10 mouse cellular contexts compared by ENCODE assay signal in the genomic region with DNA sequence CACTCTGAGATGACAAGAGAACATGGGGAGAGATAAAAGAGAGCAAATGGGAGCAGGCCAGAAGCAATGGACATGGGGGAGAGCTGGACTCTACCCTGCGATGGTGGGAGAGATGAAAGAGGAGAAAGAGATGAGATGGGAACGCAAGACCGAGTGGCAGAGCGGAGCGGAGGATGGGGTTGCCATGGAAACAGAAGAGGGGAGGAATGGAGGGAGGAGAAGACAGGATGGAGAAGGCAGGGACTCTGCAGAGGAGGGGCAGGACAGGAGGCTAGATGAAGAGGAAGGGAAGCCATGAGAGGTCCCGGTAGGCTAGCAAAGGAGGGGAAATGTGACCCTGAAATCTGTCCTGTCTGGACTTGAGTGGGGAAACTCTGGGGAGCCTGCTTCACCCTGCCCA. TPM values are rescaled to one million over a fixed set of nuclear protein-coding genes. Genes with fewer than 3 reads are reported as not detected.
DNase-seq lines count a peak whose midpoint lies in the region; ATAC-seq lines count a peak whose summit lies in the region.
"Had no signal": no experiment of that assay in that cellular context is flagged by ENCODE, and none has a peak within 500 bp of the region (broad histone marks: within the 10 kb centered on the region; RNA-seq: fewer than 3 reads in every experiment).

No protein-coding gene starts in this region.

- no peak overlapping the region for H3K4me3 ChIP-seq in hindbrain, embryonic 13.5 days
- no peak overlapping the region for H3K4me3 ChIP-seq in midbrain, embryonic 13.5 days (replicated peaks)

- H3K27me3 ChIP-seq in hindbrain, embryonic 13.5 days = no peaks in the 10 kb centered on the region
- H3K27me3 ChIP-seq in midbrain, embryonic 13.5 days = no peaks in the 10 kb centered on the region

- peak overlapping the region; percentile 19 for H3K27ac ChIP-seq in hindbrain, embryonic 13.5 days
- peak overlapping the region; percentile 44 for H3K27ac ChIP-seq in midbrain, embryonic 13.5 days

- no peaks in the 10 kb centered on the region for H3K36me3 ChIP-seq in hindbrain, embryonic 13.5 days
- no peaks in the 10 kb centered on the region for H3K36me3 ChIP-seq in midbrain, embryonic 13.5 days

- no peak overlapping the region for H3K9ac ChIP-seq in hindbrain, embryonic 13.5 days
- no peak overlapping the region for H3K9ac ChIP-seq in midbrain, embryonic 13.5 days (replicated peaks)

- H3K4me1 ChIP-seq in hindbrain, embryonic 13.5 days (replicated peaks) = peaks cover 90% of the 10 kb centered on the region
- peaks cover 87% of the 10 kb centered on the region for H3K4me1 ChIP-seq in midbrain, embryonic 13.5 days (replicated peaks)

- H3K4me2 ChIP-seq in hindbrain, embryonic 13.5 days = no peak overlapping the region
- peak overlapping the region; percentile 22; the same call in 1 of the 2 replicates for H3K4me2 ChIP-seq in midbrain, embryonic 13.5 days (replicated peaks)
- H3K4me2 ChIP-seq: heart, embryonic 11.5 days had no signal

- DNase-seq in right cerebral cortex, adult 2 months (ENCODE audit: low spot score in 2 of 2) = peak; percentile 67 to 71
- no peak for DNase-seq in right cerebral cortex, postnatal 14 days
- DNase-seq in urinary bladder, postnatal 4 days (ENCODE audit: low spot score in 2 of 2) = no peak
- no peak for DNase-seq in urinary bladder, postnatal 25 days (ENCODE audit: low spot score)
- DNase-seq: kidney, adult 11 months; lung, adult 2 months had no signal

- no peak for ATAC-seq in hindbrain, embryonic 13.5 days (ENCODE audit: low FRiP score)
- peak; percentile 13; the same call in 1 of the 2 replicates for ATAC-seq in midbrain, embryonic 13.5 days
- ATAC-seq in granulocyte monocyte progenitor cell, adult 5-6 weeks (replicated peaks; ENCODE audit: poor library complexity, severe bottlenecking) = no peak

- WGBS in hindbrain, embryonic 13.5 days = 26% methylated on average over 6 of the region's 6 CpGs
- WGBS in midbrain, embryonic 13.5 days = 15% methylated on average over 6 of the region's 6 CpGs

- no peaks in the 10 kb centered on the region for H3K9me3 ChIP-seq in hindbrain, embryonic 13.5 days
- H3K9me3 ChIP-seq in midbrain, embryonic 13.5 days = no peaks in the 10 kb centered on the region

RNA-seq across cellular contexts. Expression of gene Idh2, which starts 42.9 kb away (rescaled TPM):
- 237 and 256 TPM in 2 replicates for polyA plus RNA-seq in hindbrain, embryonic 13.5 days (2015; fragmentation: Nextera tagmentation; extraction: Ambion mirVana)
- polyA plus RNA-seq in midbrain, embryonic 13.5 days (2015; fragmentation: Nextera tagmentation; extraction: Ambion mirVana) = 291 and 296 TPM in 2 replicates
- total RNA-seq in granulocyte monocyte progenitor cell, adult 5-6 weeks (2014; fragmentation: Nextera tagmentation) = 259 and 298 TPM in 2 replicates
- 338 and 368 TPM in 2 replicates for total RNA-seq in granulocyte monocyte progenitor cell, adult 5-6 weeks (2017)

RNA-seq across cellular contexts. Expression of gene Zfp710, which starts 47.7 kb away (rescaled TPM):
- polyA plus RNA-seq in hindbrain, embryonic 13.5 days (2015; fragmentation: Nextera tagmentation; extraction: Ambion mirVana) = 18.3 and 18.5 TPM in 2 replicates
- 21.3 and 25.1 TPM in 2 replicates for polyA plus RNA-seq in midbrain, embryonic 13.5 days (2015; fragmentation: Nextera tagmentation; extraction: Ambion mirVana)
- 26.7 and 27.6 TPM in 2 replicates for total RNA-seq in granulocyte monocyte progenitor cell, adult 5-6 weeks (2014; fragmentation: Nextera tagmentation)
- total RNA-seq in granulocyte monocyte progenitor cell, adult 5-6 weeks (2017) = 13.7 and 24.3 TPM in 2 replicates

Comparison
In these comparisons a context has a peak if more than half of its experiments do, and no peak if none do; other contexts are left out.
1. DNase-seq: peak in right cerebral cortex, adult 2 months (2 of 2); none in right cerebral cortex, postnatal 14 days (single experiment), urinary bladder, postnatal 4 days (0 of 2) and urinary bladder, postnatal 25 days (single experiment).